Mouse (Mus musculus) olfactory bulb, adult 2 months (tissue): ENCODE results near the gene Olfr292. TPM values are rescaled to one million over a fixed set of nuclear protein-coding genes. Genes with fewer than 3 reads are reported as not detected.

Experiments used
- H3K27ac ChIP-seq: fragments of 200-500 bp; 2 replicates; pipeline ENCODE4 v1.5.1; 2012; ENCODE audit warnings: low read depth, low read length; ENCODE audit not compliant: insufficient read depth
- H3K4me1 ChIP-seq: fragments of 200-500 bp; 2 replicates; pipeline ENCODE4 v1.6.1; 2012; ENCODE audit warnings: low read length; ENCODE audit not compliant: control insufficient read depth, insufficient read depth
- H3K4me3 ChIP-seq: fragments of 200-500 bp; 2 replicates; pipeline ENCODE4 v1.5.1; 2012; ENCODE audit warnings: mild to moderate bottlenecking, low read depth, low read length, moderate library complexity; ENCODE audit not compliant: insufficient read depth
- CTCF ChIP-seq: fragments of 200-500 bp; IDR thresholded peaks from 2 replicates; pipeline ENCODE4 v1.5.1; 2012; ENCODE audit warnings: low read depth, mild to moderate bottlenecking, low read length, moderate library complexity; ENCODE audit not compliant: insufficient read depth
- POLR2A ChIP-seq: fragments of 200-500 bp; IDR thresholded peaks from 2 replicates; pipeline ENCODE4 v1.6.1; 2012; ENCODE audit warnings: mild to moderate bottlenecking, low read depth, low read length, moderate library complexity; ENCODE audit not compliant: insufficient read depth
- WGBS: fragments of 180-500 bp; shearing (Covaris S2); methylation state at CpG from one replicate; pipeline ENCODE4 v1.1.7; 2018; 5-methylcytosine and 5-hydroxymethylcytosine counted together
- polyA plus RNA-seq: library from polyadenylated mRNA; stranded (reverse); fragments of >200 nt; gene quantifications from 2 replicates; pipeline ENCODE4 v1.2.4, GENCODE M21; 2012; ENCODE audit warnings: low replicate concordance; ENCODE audit not compliant: missing spikeins, insufficient read depth, insufficient read length

Olfr292 gene
- not detected in 2 replicates for polyA plus RNA-seq

DNA sequence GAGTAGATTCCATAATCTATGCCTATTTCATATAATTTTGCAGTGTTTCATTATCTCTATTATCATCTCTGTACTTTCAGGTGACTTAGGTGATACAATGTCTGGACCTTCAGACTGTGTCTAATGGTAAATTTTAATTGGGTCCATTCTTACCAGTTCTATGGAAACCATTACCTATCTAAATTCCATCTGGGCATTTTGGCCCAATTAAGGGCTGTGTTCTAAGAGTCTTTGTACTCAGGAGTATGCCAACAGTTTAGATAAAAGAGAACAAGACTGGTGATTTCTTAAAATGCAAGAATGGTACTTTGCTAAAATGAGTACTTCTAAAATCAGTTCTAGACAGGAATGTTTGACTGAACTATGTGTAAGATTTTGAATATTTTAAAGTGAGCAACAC, at the start of gene Olfr292:
Gene Olfr292 (plus strand): TSS at position 301 of the 400 bp plus-strand sequence.
- TF ChIP-seq CTCF = no peak
- no peak for TF ChIP-seq POLR2A
- H3K27ac ChIP-seq = no peak within 1 kb of the TSS
- H3K4me1 ChIP-seq = no peaks in the 10 kb centered on the region
- no peak within 1 kb of the TSS for H3K4me3 ChIP-seq

DNA sequence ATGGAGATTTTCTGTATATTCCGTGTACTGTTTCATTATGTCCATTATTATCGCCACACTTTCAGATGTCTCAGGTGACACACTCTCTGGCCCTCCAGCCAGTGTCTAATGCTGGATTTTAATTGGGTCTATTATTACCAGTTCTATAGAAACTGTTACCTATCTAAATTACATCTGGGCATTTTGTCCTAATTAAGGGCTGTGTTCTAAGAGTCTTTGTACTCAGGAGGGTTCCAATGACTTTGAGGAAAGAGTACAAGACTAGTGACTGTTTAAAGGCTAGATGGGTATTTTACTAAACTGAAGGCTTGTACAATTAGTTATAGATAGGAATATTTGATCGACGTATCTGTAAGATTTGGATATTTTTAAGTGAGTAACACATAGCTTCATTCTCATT, 39.4 kb upstream of the Olfr292 start, which contains the start of gene Olfr293:
Gene Olfr293 (plus strand): TSS at position 301 of the 400 bp plus-strand sequence.
- 90% methylated on average over 4 of the region's 4 CpGs for WGBS
- H3K4me1 ChIP-seq = no peaks in the 10 kb centered on the region
- no peak within 1 kb of the TSS for H3K27ac ChIP-seq
- H3K4me3 ChIP-seq = no peak within 1 kb of the TSS
- TF ChIP-seq POLR2A = no peak
- no peak for TF ChIP-seq CTCF

DNA sequence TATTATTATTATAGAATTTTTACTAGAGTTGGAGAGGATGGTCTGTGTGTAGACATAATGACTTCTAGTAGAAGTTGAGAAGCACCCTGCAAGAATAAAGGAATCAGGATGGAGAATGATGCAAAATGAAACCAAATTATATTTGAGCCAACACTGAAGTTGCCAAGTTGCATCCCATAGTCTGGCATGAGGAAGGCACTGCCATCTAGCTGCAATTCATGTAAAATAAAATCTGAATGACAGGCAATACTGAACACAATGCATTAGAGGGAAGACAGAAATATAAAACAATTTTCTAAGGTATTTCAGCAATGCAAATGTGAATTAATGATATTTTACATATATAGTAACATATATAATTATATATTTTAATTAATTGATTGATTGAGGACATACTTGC, 36.9 kb downstream of the Olfr292 start:
- H3K27ac ChIP-seq = no peak overlapping the region
- H3K4me1 ChIP-seq = no peaks in the 10 kb centered on the region
- TF ChIP-seq CTCF (no peak), POLR2A (no peak)
- no peak overlapping the region for H3K4me3 ChIP-seq

Other genes starting within 250 kb of the Olfr292 start
- not detected in 2 replicates for gene Olfr299, start 228.4 kb upstream of the Olfr292 start, polyA plus RNA-seq
- gene Olfr298, start 195.8 kb upstream of the Olfr292 start, polyA plus RNA-seq = not detected in 2 replicates
- not detected in 2 replicates for gene Olfr297, start 168.4 kb upstream of the Olfr292 start, polyA plus RNA-seq
- not detected in 2 replicates for gene Olfr295, start 104.5 kb upstream of the Olfr292 start, polyA plus RNA-seq
- not detected in 2 replicates for gene Olfr294, start 71.7 kb upstream of the Olfr292 start, polyA plus RNA-seq
- not detected in 2 replicates for gene Olfr293, start 39.3 kb upstream of the Olfr292 start, polyA plus RNA-seq
- gene Folh1, start 87.6 kb downstream of the Olfr292 start, polyA plus RNA-seq = not detected in 2 replicates
- not detected in 2 replicates for gene Vmn2r77, start 106.7 kb downstream of the Olfr292 start, polyA plus RNA-seq
- gene Vmn2r78, start 226.8 kb downstream of the Olfr292 start, polyA plus RNA-seq = not detected in 2 replicates